Mouse (Mus musculus) thymus, adult 2 months (tissue): Measurements from ENCODE around the gene Ctnna3.
A peak's percentile ranks its signal among the peaks of the same experiment; 100 is the strongest.

Experiments used
- CTCF ChIP-seq: fragments of 200-500 bp; IDR thresholded peaks from 2 replicates; pipeline ENCODE4 v1.5.1; 2012; ENCODE audit warnings: mild to moderate bottlenecking, control low read depth, low read length, moderate library complexity, borderline replicate concordance; ENCODE audit not compliant: control insufficient read depth, poor library complexity, insufficient read depth; ENCODE audit errors: extremely low read depth
- POLR2A ChIP-seq: fragments of 200-500 bp; IDR thresholded peaks from 2 replicates; pipeline ENCODE4 v1.6.1; 2012; ENCODE audit warnings: mild to moderate bottlenecking, low read length, control low read depth, moderate library complexity; ENCODE audit not compliant: control insufficient read depth, poor library complexity, insufficient read depth; ENCODE audit errors: extremely low read depth

GRCm38 (mm10) chr10:63386444-63386843 is 43.5 kb upstream of the Ctnna3 start:
- TF ChIP-seq POLR2A (peak; percentile 47; the same call in 1 of the 2 replicates), CTCF (no peak; the same call in 1 of the 2 replicates)
